Mouse (Mus musculus): Measurements from ENCODE around the gene Serpinb3a. TPM values are rescaled to one million over a fixed set of nuclear protein-coding genes. Genes with fewer than 3 reads are reported as not detected.
A peak's percentile ranks its signal among the peaks of the same experiment; 100 is the strongest.
"Not testable (repeated sequence)": the region's sequence is repeated elsewhere in the genome, so short reads cannot be mapped to it uniquely, and the experiment has no call there.

Gene Serpinb3a
- not detected for total RNA-seq (2021)

DNA sequence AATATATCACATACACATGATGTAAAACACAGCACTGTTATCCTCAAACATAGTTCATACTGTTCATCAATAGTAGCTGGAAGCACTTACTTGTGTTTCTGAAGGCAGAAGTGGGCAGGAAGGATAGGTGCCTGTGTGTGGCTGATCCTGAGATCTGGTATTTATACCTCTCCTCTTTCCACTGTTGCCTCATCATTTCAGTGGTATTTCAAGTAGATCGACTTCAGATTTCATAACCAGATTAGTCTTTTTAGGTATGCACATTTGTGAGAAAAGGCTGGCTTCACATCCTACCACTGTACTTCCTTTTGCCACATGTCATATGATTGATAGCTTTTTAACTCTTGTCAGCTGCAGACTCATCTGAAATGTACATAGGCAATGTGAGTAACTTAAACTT lies at the start of gene Serpinb3a:
Gene Serpinb3a, minus strand, starts transcription at position 101 of the 400 bp plus-strand sequence.
- intact Hi-C loops (cut with DNase I), result no loop called here

DNA sequence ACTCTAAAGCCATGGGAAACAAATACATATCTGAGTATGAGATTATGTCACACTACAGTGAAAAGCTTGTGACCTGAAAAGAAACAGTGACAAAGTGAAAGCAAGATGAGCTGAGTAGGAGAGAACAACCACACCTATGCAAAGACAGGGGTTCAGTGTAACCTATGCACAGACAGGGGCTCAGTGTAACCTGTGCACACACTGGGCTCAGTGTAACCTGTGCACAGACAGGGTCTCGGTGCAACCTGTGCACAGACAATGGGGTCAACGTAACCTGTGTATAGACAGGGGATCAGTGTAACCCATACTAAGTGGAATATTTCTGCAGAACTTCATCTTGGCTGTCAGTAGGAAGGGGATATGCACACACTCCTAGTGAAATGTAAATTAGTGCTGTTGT lies 46.3 kb upstream of the Serpinb3a start:
- DNase-seq, result no peak
- intact Hi-C loops (cut with DNase I), result loop anchor here (10.0 kb wide), 1 partner anchor 116 kb away; no protein-coding TSS in a partner anchor

More for the DNA sequence above, at the start of gene Serpinb3a:
- no peak for DNase-seq

- intact Hi-C loops (cut with DNase I), result no loop called here
- no peak for DNase-seq
Observed at GRCm38 (mm10) chr1:107083406-107083805, 31.3 kb upstream of the Serpinb3a start, which contains the start of gene Serpinb3d. Gene Serpinb3d, minus strand, starts transcription at chr1:107083506.

GRCm38 (mm10) chr1:107034236-107034635 lies 17.9 kb downstream of the Serpinb3a start:
- intact Hi-C loops (cut with DNase I); DNase-seq: not testable (repeated sequence)

DNA sequence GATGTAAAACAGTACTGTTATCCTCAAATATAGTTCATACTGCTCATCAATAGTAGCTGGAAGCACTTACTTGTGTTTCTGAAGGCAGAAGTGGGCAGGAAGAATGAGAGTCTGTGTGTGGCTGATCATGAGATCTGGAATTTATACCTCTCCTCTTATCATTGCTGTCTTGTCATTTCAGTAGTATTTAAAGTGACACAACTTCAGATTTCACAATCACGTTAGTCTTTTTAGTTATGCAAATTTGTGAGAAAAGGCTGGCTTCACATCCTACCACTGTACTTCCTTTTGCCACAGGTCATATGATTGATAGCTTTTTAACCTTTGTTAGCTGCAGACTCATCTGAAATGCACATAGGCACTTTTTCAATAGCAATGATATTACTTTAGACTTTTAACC lies 26.2 kb downstream of the Serpinb3a start:
- DNase-seq, result no peak
- intact Hi-C loops (cut with DNase I), result no loop called here

DNA sequence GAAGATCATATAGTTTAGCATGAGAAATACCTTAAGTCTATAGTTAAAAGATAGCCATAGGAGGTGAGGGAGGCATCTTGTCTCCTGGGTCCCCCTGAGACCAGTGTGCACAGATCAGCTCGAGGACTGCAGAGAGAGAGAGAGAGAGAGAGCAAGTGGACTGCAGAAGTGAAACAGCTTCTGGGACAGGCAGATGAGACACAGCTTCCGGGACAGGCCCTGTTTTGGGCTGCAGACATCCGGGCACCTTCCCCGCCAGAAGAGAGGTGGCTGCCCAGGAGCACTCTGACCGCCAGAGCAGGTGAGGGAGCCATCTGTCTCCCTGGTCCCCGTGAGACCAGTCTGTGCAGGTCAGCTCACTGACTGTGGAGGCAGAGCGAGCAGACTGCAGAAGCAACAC lies 36.9 kb downstream of the Serpinb3a start:
- no peak for DNase-seq
- intact Hi-C loops (cut with DNase I), result loop anchor here (10.0 kb wide), 2 partner anchors 470 to 550 kb away; no protein-coding TSS in a partner anchor

- intact Hi-C loops (cut with DNase I), result loop anchor here (10.0 kb wide), 2 partner anchors 470 to 550 kb away; no protein-coding TSS in a partner anchor
- DNase-seq, result peak; percentile 22
Observed at GRCm38 (mm10) chr1:107014530-107014929, 37.6 kb downstream of the Serpinb3a start.

- intact Hi-C loops (cut with DNase I), result no loop called here
- no peak for DNase-seq
Observed at GRCm38 (mm10) chr1:107006316-107006715, 45.8 kb downstream of the Serpinb3a start.

DNA sequence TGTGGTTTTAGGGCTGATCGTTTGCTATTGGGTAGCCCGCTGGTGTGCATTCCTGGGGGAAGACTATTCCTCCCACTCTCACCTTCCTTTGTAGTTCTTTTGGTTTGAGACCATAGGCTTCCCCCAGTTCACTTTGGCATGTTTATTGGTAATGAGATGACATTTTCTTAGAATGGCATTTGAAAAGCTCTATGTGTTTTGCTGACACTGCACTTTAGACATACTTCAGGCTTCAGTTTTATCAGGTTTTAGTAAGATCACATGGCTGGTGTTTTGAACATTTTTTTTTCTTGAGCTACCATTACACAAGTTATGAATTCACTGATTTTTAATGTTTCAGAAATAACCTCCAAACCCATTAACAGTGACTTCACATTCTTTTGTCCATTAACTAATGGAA lies 50.3 kb downstream of the Serpinb3a start:
- no peak for DNase-seq
- intact Hi-C loops (cut with DNase I), result no loop called here

DNA sequence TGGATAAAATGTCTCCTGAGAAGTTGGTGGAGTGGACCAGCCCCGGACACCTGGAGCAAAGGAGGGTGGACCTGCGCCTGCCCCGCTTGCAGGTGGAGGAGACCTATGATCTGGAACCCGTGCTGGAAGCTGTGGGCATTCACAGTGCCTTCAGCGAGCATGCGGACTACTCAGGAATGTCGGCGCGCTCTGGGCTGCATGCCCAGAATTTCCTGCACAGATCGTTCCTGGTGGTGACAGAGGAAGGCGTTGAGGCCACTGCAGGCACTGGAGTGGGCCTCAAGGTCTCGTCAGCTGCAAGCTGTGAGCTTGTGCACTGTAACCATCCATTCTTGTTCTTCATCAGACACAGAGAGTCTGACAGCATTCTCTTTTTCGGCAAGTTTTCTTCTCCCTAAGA lies 51.7 kb downstream of the Serpinb3a start:
- intact Hi-C loops (cut with DNase I), result no loop called here
- DNase-seq, result peak; percentile 16

Other genes with a start within 250 kb of the Serpinb3a start
- gene Serpinb5, start 191.1 kb downstream of the Serpinb3a start, total RNA-seq (2021), result not detected
- not detected for gene Serpinb12, start 117.9 kb downstream of the Serpinb3a start, total RNA-seq (2021)
- not detected for gene Serpinb13, start 71.3 kb downstream of the Serpinb3a start, total RNA-seq (2021)
- not detected for gene Serpinb3d, start 31.2 kb upstream of the Serpinb3a start, total RNA-seq (2021)
- gene Serpinb3b, start 226.1 kb upstream of the Serpinb3a start, total RNA-seq (2021), result not detected
- not detected for gene Serpinb3c, start 226.1 kb upstream of the Serpinb3a start, total RNA-seq (2021)